Mouse (Mus musculus) embryonic fibroblast, embryonic 13.5 days (primary cell): ENCODE results near the gene Nat9. TPM values are rescaled to one million over a fixed set of nuclear protein-coding genes. Genes with fewer than 3 reads are reported as not detected.

ENCODE experiments used
- H3K27ac ChIP-seq: 2 replicates; pipeline ENCODE4 v1.5.1; 2012; ENCODE audit warnings: low read length, control low read depth, inconsistent platforms; ENCODE audit not compliant: insufficient read depth
- H3K4me1 ChIP-seq: 2 replicates; pipeline ENCODE4 v1.6.1; 2011; ENCODE audit warnings: low read length; ENCODE audit not compliant: control insufficient read depth, insufficient read depth
- H3K4me3 ChIP-seq: 2 replicates; pipeline ENCODE4 v1.5.1; 2011; ENCODE audit warnings: mild to moderate bottlenecking, control low read depth, low read length; ENCODE audit not compliant: insufficient read depth
- CTCF ChIP-seq: IDR thresholded peaks from 2 replicates; pipeline ENCODE4 v1.5.1; 2011; ENCODE audit warnings: mild to moderate bottlenecking, control low read depth, low read length, moderate library complexity, borderline replicate concordance; ENCODE audit not compliant: insufficient read depth
- POLR2A ChIP-seq: IDR thresholded peaks from 2 replicates; pipeline ENCODE4 v1.6.1; 2011; ENCODE audit warnings: low read depth, mild to moderate bottlenecking, control low read depth, low read length, moderate library complexity
- polyA plus RNA-seq: library from polyadenylated mRNA; stranded (reverse); fragments of >200 nt; gene quantifications from 2 replicates; pipeline ENCODE4 v1.2.4, GENCODE M21; 2011; ENCODE audit warnings: low read depth; ENCODE audit not compliant: missing spikeins, insufficient read length

Gene Nat9
- polyA plus RNA-seq, 1 experiment, result 13.3 TPM

DNA sequence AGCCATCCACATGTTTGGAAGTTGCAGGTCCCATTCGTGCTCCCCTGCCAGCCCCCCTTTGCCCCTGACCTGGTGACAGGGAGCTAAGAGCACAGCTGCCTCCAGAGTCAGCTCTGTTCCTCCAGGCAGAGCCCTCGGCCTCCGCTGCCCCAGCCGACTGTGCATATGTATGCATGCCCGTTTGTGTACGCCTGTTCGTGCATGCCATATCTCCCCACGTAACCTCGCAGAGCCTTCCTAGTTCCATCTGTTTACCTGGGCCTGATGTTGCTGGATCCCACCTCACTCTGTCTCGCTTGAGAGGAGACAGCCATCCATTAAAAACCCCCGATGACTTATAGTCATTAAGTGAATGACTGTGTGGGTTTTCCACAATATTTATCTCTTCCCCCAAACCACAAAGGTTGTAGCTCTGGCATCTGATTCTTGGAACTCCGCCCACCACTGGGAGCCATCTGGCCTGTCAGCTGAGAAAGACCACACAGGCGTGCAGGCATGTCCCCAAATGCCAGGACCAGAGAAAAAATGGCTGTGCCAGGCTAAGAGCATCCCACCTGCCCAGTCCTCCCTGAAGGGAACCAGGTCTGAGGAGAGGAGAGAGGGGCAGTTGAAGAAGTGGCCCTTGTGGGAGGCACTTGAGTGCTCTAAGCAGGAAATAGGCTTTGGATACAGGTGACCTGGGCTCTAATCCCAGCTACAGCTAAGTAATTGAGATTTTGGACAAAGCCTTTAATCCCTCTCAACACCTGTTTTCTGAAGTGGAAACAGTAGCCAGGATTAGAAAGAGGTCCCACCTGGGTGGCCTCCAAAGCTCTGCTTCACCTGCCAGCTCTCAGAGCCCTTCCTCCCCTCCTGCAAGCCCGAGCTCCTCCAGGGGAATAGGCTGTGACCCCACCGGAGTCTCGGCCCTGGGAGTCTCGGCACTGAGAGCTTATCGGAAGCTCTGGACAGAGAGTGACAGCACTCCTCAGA, 30.1 kb upstream of the Nat9 start:
- H3K4me1 ChIP-seq, result no peaks in the 10 kb centered on the region

DNA sequence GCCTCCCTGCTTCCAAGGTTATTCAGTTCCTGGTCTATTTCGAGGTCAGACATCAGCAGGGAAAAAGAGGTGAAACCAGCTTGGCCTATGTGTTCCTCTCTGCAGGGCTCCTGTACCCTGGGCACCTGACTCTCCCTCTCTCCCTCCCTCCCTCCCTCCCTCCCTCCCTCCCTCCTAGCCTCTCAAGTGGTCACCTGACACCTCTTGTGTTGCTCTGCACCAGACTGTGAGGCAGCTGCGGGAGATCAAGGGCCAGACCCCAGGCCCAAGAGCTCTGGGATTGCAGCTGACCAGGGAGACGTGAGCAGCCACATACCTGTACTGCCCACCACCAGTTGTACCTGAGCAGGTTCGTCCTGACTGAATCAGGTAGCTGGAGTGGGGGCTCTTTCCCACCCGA, 27.5 kb upstream of the Nat9 start:
- no peak overlapping the region for H3K4me3 ChIP-seq
- TF ChIP-seq POLR2A, result no peak
- TF ChIP-seq CTCF, result no peak
- no peaks in the 10 kb centered on the region for H3K4me1 ChIP-seq
- H3K27ac ChIP-seq, result no peak overlapping the region

More for the DNA sequence above, 30.1 kb upstream of the Nat9 start:
- no peak overlapping the region for H3K4me3 ChIP-seq
- TF ChIP-seq POLR2A, result no peak
- no peak for TF ChIP-seq CTCF
- no peak overlapping the region for H3K27ac ChIP-seq

DNA sequence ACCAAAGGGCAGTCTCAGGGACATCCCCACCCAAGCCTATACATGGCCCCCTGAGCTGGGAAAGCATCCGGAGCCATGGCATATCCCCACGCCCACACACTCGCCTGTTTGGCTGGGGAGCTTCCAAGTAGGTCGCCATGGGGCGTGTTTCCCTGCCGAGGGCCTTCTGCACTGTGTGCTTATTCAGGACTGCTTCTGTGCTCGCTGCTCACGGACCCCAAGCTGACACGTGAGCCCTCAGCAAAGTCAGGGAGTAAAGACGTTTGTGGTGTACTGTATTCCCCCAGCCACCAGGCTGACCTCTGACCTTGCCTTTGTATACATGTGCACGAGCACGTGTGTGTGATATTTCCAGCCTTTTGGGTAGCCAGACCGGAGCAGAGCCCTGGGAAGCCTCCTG, 24.5 kb upstream of the Nat9 start:
- TF ChIP-seq CTCF, result no peak
- TF ChIP-seq POLR2A, result no peak
- H3K4me1 ChIP-seq, result no peaks in the 10 kb centered on the region

DNA sequence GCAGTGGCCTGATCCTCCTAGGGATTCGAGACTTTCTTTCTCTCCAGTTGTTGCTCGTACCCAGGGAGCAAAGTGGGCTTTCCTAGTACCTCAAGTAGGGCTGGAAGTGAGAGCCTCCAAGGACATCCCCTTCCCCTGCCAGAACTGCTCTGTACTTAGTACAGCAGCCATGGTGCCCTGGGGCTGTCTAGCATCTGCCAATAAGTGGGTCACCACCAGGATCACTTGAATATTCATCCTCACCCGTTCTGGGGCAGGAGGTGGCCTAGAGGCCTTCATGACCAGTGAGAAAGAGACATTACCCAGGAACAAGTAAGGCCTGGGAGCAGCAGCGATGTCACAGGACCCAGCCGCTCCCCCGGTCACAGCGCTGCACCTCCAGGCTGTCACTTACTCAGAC, 22.3 kb upstream of the Nat9 start:
- H3K4me3 ChIP-seq, result no peak overlapping the region
- no peak overlapping the region for H3K27ac ChIP-seq
- H3K4me1 ChIP-seq, result no peaks in the 10 kb centered on the region
- TF ChIP-seq POLR2A (no peak), CTCF (no peak)

More for the DNA sequence above, 24.5 kb upstream of the Nat9 start:
- H3K4me3 ChIP-seq, result no peak overlapping the region
- no peak overlapping the region for H3K27ac ChIP-seq

DNA sequence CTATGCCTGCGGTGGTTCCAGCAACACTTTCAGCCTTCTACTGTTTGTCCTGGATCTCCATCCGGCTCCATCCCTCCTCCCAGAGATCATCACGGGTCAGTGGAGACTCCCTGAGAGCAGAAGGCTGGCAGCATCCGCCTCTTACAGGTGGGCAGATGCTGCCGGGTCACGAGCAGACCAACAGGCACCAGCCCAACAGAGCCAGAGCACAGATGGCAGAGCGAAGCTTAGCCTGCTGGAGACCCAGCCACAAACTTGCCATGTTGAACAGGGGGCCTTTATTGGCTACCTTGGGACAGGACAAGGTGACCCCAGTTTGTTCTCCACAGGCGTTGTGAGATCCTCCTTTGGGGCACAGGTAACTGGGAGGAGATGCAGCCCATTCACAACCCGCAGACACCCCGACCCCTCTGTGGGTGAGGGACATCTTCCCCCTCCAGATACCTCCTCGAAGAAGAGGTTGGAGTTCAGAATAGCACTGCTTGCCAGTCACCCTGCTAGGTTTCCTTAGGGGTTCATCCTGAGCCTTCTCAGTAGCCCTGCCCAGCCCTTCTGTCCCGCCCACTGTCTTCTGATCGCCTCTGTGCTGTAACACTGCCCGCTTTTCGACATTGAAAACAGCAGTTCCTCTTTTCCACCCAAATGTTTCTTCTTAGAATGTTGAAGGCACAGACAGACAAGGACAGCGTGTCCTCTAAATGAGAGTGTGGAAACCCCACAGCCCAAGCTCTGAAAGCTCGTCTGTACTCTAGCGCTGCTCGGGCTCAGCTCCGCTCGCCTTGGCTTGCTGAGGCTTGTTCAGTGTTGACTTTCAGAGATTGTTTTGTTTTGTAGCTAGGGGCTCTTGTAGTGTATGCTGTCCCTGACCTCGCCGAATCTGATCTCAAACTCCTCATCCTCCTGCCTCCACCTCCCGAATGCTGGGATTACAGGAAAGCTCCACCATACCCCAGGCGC, 21.4 kb upstream of the Nat9 start:
- Histone ChIP-seq H3K4me3 (no peak overlapping the region), H3K27ac (no peak overlapping the region), H3K4me1 (no peaks in the 10 kb centered on the region)
- TF ChIP-seq POLR2A, result no peak
- TF ChIP-seq CTCF, result no peak

DNA sequence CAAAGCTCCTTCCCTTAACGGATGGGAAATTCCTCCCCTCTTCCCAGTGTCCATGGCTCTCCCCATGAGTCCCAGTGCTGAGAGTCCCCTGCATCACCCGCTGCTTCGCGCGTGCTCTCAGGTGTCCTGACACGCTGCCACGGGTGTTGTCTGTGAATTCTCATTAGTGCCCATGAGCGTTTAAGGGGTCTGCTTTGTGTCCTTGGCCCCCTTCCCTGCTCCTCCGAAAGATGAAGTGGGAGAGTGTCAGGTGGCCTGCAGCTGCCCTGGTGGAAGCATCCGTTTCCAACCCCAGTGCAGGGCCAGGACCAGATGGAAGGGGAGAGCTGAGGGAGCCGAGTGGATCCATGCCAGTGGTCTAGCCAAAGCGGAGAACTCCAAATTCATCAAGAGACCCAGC, 20.5 kb upstream of the Nat9 start:
- no peak overlapping the region for H3K4me3 ChIP-seq
- TF ChIP-seq POLR2A (no peak), CTCF (no peak)
- H3K27ac ChIP-seq, result no peak overlapping the region
- no peaks in the 10 kb centered on the region for H3K4me1 ChIP-seq

DNA sequence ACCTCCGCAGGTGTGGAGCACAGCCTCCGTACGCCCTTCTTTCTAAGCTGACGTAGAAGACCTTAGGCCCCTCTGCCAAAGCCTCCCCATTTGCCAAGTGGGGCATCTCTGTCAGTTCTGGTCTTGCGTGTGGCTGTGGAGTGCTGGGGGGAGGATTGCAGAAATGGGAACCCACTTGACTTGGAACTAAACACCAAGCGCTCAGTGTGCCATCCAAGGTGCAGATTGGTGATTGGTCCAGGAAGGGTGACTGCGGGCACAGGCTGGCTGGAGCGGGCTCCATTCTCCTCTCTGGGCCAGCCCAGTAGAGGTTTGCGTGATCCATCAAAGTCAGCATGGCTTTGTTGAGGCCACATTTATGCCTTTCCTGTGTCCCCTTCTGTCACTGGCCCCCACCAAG, 15.1 kb upstream of the Nat9 start:
- no peak for TF ChIP-seq POLR2A
- TF ChIP-seq CTCF, result no peak
- Histone ChIP-seq H3K4me3 (no peak overlapping the region), H3K4me1 (no peaks in the 10 kb centered on the region), H3K27ac (no peak overlapping the region)

DNA sequence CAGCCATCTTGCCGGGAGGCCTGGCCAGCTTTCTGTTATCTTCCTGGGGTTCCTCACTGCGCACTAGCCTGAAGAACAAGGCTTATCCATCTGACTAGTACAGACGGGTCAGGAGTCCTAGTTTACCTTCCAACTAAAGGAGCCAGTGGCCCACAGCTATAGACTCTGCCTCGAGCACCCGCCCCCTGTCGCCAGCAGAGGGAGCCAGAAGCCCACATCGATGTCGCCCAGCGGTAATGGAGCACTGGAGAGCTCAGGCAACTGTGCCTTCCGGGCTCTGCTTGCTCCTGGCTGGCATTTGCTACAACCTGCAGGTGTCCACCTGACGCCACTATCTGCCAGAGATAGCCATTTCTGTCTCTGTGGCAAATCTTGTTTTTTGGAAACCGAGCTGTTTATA, 14.7 kb upstream of the Nat9 start:
- Histone ChIP-seq H3K4me1 (no peaks in the 10 kb centered on the region), H3K4me3 (no peak overlapping the region), H3K27ac (no peak overlapping the region)
- TF ChIP-seq CTCF, result peak; percentile 88
- TF ChIP-seq POLR2A, result no peak

DNA sequence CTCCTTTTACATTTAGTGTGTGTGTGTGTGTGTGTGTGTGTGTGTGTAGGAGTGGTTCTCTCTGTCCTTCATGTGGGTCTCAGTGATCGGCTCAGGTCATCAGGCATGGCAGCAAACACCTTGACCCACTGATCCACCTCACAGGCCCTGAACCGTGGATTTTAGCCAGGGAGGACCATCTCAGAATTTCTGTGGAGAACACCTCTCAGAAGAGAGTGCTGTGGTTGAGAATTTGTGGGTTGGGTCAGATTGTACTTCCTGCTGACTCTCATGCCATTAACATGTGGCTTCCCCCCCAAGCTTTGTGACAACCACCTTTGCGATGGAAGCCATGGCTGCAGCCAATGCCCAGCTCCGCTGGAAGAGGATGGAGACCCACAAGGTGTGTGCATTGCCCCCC, 12.9 kb upstream of the Nat9 start:
- Histone ChIP-seq H3K4me1 (no peaks in the 10 kb centered on the region), H3K4me3 (no peak overlapping the region), H3K27ac (no peak overlapping the region)
- TF ChIP-seq CTCF (no peak), POLR2A (no peak)

DNA sequence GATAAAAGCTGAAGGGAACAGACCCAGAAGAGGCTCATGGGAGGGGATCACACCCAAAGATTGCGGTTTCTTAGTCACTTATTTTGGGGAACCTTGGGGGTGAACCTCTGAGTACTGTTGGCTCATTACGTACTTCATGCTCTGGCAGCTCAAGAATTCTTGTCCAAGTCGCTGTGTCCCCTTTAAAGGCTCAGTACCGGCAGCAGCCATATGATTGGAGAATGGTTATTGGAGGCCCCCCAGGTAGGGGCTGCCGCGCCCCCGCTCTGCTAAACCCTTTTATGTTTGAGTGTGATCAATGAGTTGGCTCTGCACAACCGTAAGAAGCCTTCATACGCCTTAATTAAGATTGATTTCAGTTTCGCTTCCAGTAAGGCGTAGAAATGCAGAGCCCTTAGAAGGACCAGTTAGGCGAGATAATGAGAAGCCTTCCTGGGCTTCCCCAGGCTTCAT, 11.3 kb upstream of the Nat9 start:
- Histone ChIP-seq H3K4me1 (no peaks in the 10 kb centered on the region), H3K27ac (no peak overlapping the region), H3K4me3 (no peak overlapping the region)
- no peak for TF ChIP-seq CTCF
